Mouse (Mus musculus) macrophage (primary cell): ENCODE results near the gene Csnk2b. TPM values are rescaled to one million over a fixed set of nuclear protein-coding genes. Genes with fewer than 3 reads are reported as not detected.

Experiments used
- H3K27ac ChIP-seq: fragments of 350-480 bp; formaldehyde crosslinking; 2 replicates; pipeline ENCODE4 v1.9.0; 2021
- H3K36me3 ChIP-seq: fragments of 350-480 bp; formaldehyde crosslinking; 2 replicates; pipeline ENCODE4 v1.9.0; 2021; ENCODE audit errors: inconsistent target
- H3K4me3 ChIP-seq: fragments of 350-480 bp; formaldehyde crosslinking; 2 replicates; pipeline ENCODE4 v1.9.0; 2021; ENCODE audit errors: inconsistent target
- H3K79me2 ChIP-seq: fragments of 350-480 bp; formaldehyde crosslinking; 2 replicates; pipeline ENCODE4 v1.9.0; 2021; ENCODE audit errors: inconsistent target
- WGBS: methylation state at CpG from one replicate; pipeline ENCODE4 v1.1.7; 2026; ENCODE audit warnings: inconsistent platforms; ENCODE audit not compliant: missing documents; 5-methylcytosine and 5-hydroxymethylcytosine counted together
- polyA plus RNA-seq: library from polyadenylated mRNA; stranded (reverse); fragments of 250-400 nt; gene quantifications from 3 replicates; pipeline ENCODE4 v1.2.4, GENCODE M21; 2018; ENCODE audit warnings: inconsistent platforms

Gene Csnk2b
- polyA plus RNA-seq, 1 experiment from 2014 or later, result 149 TPM

DNA sequence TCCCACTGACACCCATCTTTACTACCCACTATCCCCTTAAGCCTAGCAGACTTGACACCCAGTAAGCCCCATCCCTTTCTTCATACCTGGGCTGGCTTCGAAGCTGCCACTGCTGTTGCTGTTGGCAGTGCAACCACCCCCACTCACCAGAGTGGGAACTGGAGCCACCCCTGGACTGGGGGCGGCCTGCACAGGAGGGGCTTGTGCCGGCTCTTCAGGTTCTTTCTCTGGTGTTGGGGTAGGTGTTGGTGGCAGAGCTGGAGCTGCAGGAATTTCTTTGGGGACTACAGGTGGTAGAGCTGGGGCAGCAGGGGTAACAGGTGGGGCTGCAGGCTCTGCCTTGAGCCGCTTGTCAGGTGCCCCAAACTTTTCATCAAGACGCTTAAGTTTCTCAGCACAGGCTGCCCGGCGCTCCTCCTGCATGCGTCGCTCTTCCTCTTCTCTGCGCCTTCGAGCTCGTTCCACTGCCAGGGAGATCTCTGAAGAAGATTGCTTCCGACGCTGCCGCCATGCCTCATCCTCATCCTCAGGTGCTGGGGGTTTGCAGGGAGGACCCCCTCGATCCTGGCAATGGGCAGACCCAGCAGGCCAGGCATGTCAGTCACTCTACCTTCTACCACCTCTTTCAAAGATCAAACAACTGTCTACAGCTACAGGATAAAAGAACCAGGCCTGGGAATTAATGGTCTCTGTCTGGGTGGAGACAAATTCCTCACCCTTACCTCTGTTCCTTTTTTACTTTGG is 37.2 kb upstream of the Csnk2b start:
- 91% methylated on average over 12 of the region's 16 CpGs for WGBS
- H3K79me2 ChIP-seq, result peaks cover 99% of the 10 kb centered on the region
- no peak overlapping the region for H3K4me3 ChIP-seq
- peaks cover 80% of the 10 kb centered on the region for H3K36me3 ChIP-seq
- no peak overlapping the region for H3K27ac ChIP-seq

- no peak overlapping the region for H3K27ac ChIP-seq
- peaks cover 93% of the 10 kb centered on the region for H3K36me3 ChIP-seq
- 96% methylated on average over 8 of the region's 8 CpGs for WGBS
- H3K4me3 ChIP-seq, result no peak overlapping the region
- peaks cover 90% of the 10 kb centered on the region for H3K79me2 ChIP-seq
Measured at GRCm38 (mm10) chr17:35157661-35158175, 35.9 kb upstream of the Csnk2b start.

DNA sequence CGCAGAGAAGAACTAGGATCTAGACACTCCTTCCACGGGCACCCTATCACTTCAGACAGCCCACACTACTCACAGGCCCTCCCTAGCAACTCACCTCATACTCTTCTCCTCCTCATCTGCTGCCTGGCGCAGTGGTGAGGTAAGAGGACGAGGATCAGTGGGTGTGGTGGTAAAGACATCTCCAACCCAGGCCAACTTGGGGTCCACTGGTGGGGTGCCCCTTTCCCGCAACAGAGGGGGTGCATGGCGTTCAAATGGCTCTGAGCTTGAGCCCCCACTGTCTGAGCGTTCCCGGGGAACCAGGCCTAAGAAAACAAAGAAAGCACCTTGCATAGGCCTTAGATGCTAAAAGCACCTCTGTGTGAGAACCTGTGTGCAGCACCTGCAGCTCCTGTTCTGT is 35.4 kb upstream of the Csnk2b start:
- Histone ChIP-seq H3K4me3 (no peak overlapping the region), H3K79me2 (peaks cover 86% of the 10 kb centered on the region), H3K27ac (no peak overlapping the region), H3K36me3 (peaks cover 97% of the 10 kb centered on the region)
- 92% methylated on average over 8 of the region's 8 CpGs for WGBS

DNA sequence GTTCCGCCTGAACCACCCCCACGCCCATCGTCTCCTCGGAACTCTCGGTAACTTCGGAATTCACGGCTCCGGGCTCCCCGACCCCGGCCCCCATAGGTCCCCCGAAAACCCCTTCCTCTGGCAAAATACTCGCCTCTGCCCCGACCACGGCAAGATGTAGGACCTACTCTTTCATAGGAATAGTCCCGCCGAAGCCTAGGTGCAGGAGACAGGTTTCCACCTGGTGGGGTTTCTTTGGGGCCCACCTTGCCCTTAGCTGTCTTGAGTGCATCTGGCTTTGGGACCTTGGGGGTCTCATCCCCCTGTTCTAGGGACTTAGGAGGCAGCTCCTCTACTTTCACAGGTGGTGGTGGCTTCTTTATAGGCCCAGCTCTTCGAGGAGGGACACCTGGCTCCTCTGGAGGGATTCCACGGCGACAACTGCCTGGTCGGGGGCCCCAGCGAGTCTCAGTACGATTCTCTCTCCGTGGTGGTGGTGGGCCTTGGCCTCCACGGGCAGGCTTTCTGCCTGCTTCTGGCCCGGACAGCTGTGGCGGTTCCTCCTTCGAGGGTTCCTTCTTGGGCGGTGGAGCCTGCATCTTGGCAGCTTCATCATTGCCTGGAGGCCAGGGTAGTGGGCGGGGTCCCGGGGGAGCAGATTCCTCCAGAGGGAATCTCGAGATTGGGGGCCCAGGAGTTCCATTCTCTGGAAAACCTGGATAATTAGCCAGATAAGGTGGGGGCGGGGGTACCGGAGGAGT is 34.8 kb upstream of the Csnk2b start:
- H3K36me3 ChIP-seq, result peaks cover 97% of the 10 kb centered on the region
- 92% methylated on average over 30 of the region's 33 CpGs for WGBS

DNA sequence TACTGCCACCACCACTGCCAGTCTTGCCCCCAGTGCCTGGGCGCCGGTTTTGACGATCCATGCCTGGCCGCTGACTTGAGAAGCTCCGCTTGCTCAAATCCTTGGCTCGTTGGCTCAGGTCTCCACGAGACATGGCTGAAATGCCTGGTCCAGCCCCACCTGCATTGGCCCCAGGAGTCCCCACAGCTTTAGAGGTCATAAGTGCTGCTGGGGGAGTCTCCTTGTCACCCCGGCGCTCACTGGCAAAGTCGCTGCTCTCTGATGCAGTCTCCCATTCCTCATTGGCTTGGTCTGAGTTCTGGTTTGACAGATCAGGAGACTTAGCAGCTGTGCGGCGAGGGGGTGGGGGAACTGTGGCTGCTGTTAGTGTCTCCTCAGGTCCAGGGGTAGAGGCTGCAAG is 33.6 kb upstream of the Csnk2b start:
- 99% methylated on average over 12 of the region's 12 CpGs for WGBS

More for the DNA sequence above, 34.8 kb upstream of the Csnk2b start:
- Histone ChIP-seq H3K27ac (no peak overlapping the region), H3K79me2 (peaks cover 79% of the 10 kb centered on the region), H3K4me3 (no peak overlapping the region)

DNA sequence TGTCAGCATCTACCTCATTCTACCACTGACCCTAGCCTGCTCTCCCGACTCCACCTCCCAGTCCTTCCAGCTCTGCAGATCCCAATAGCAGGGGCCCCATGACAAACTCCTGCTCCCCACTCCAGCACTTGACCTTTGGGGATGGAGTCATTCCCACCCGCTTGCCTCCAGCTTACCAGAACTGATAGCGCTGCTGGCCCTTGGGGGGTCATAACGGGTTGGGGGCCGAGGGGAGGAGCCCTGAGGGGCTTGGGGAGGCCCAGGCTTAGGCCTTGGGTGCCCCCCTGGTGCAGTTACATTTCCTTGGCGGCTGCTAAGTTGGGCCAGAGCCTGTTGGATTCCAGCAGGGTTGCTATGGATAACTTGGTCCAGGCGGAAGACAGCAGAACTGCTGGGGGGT is 32.8 kb upstream of the Csnk2b start:
- WGBS, result 95% methylated on average over 6 of the region's 7 CpGs
- Histone ChIP-seq H3K36me3 (peaks cover 88% of the 10 kb centered on the region), H3K4me3 (no peak overlapping the region), H3K79me2 (peaks cover 59% of the 10 kb centered on the region), H3K27ac (no peak overlapping the region)

More for the DNA sequence above, 33.6 kb upstream of the Csnk2b start:
- Histone ChIP-seq H3K27ac (no peak overlapping the region), H3K79me2 (peaks cover 68% of the 10 kb centered on the region), H3K4me3 (no peak overlapping the region), H3K36me3 (peaks cover 88% of the 10 kb centered on the region)

DNA sequence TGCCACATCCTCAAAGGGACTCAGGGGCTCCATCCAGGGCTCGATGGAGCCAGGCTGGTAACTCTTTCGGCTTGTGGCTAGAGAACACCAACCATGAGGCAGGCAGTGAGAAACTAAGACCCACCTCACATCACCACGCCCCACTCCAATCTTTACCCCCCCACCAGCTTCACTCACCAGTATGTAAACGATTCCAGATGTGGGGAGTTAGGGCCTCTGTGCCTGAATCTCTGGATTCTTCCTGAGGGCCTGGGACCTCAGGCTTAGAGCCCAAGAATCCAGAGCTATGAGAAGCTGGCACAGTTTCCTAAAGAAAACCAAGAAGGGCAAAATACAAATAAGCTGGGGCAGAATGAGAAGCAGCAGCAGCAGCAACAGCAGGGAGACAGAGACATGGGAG is 32.1 kb upstream of the Csnk2b start:
- H3K36me3 ChIP-seq, result peaks cover 88% of the 10 kb centered on the region
- H3K79me2 ChIP-seq, result peaks cover 52% of the 10 kb centered on the region
- no peak overlapping the region for H3K27ac ChIP-seq
- WGBS, result 91% methylated on average over 4 of the region's 4 CpGs
- no peak overlapping the region for H3K4me3 ChIP-seq

GRCm38 (mm10) chr17:35153077-35153476 is 31.2 kb upstream of the Csnk2b start:
- Histone ChIP-seq H3K79me2 (peaks cover 44% of the 10 kb centered on the region), H3K36me3 (peaks cover 88% of the 10 kb centered on the region), H3K4me3 (no peak overlapping the region), H3K27ac (no peak overlapping the region)
- 93% methylated on average over 9 of the region's 9 CpGs for WGBS

GRCm38 (mm10) chr17:35152121-35152520 is 30.3 kb upstream of the Csnk2b start:
- Histone ChIP-seq H3K27ac (no peak overlapping the region), H3K4me3 (no peak overlapping the region), H3K79me2 (peaks cover 34% of the 10 kb centered on the region), H3K36me3 (peaks cover 83% of the 10 kb centered on the region)
- 98% methylated on average over 4 of the region's 4 CpGs for WGBS

DNA sequence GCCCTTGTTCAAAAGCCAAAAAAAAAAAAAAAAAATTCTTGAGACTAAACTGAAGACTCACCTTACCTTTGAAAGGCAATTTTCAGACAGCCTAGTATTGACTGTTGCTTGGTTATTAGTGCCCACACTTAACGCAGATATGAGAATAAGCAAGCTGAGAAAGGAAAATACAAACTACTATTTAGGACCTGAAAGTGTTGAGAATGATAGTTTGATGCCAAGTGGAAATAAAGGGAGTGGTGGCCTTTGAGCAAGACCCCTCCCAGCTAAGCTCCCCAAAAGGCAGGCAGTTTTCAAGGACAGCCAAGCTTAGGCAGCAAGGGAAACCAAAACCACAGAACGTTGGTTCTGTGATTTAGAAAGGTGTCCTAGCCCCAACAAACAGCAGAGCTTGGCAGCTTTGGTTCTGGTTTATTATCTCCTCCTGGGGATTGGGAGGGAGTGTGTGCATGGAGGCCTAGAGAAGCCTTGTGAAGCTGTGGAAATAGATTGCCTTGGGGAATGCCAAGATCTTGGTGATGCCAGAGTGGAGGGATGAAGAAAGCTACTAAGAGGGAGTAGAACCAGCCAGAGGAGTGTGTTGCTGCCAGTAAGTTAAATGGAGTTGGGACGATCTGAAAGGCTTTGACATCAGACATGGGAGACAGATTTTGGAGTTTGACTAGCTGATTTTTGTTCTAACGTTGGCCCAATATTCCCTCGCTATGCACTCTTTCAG is 26.2 kb upstream of the Csnk2b start:
- Histone ChIP-seq H3K36me3 (peaks cover 81% of the 10 kb centered on the region), H3K79me2 (no peaks in the 10 kb centered on the region; the same call in 1 of the 2 replicates), H3K4me3 (no peak overlapping the region), H3K27ac (no peak overlapping the region)
- WGBS, result 76% methylated on average over 5 of the region's 5 CpGs

DNA sequence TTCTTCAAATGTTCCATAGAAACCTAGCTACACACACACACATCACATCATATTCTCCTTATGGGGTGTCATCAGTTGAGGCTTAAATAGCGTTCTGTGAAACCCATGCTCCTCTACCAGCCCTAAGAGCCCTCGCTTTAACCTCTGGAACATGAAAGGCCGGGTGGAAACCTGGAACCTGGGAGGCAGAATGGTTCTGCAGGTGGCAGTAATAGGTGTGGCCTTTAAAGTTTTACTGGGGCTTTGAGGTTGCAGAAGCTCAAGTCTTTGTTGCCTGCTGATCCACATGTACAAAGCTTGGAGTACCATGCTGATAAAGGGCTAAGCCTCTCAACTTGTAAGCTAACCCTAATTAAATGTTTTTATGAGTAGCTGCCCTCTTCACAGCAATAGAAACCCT is 25.5 kb upstream of the Csnk2b start:
- H3K4me3 ChIP-seq, result no peak overlapping the region
- H3K36me3 ChIP-seq, result peaks cover 81% of the 10 kb centered on the region
- WGBS, result 89% methylated on average over 2 of the region's 3 CpGs
- no peaks in the 10 kb centered on the region; the same call in 1 of the 2 replicates for H3K79me2 ChIP-seq
- no peak overlapping the region for H3K27ac ChIP-seq

- H3K79me2 ChIP-seq, result peaks cover 5% of the 10 kb centered on the region; the same call in 1 of the 2 replicates
- no peak overlapping the region for H3K4me3 ChIP-seq
Measured at GRCm38 (mm10) chr17:35146139-35146538, 24.3 kb upstream of the Csnk2b start.

GRCm38 (mm10) chr17:35141971-35142370 is 20.1 kb upstream of the Csnk2b start:
- WGBS, result 94% methylated on average over 6 of the region's 6 CpGs
- Histone ChIP-seq H3K4me3 (no peak overlapping the region), H3K36me3 (peaks cover 86% of the 10 kb centered on the region), H3K27ac (no peak overlapping the region), H3K79me2 (peaks cover 46% of the 10 kb centered on the region)

More at GRCm38 (mm10) chr17:35146139-35146538, 24.3 kb upstream of the Csnk2b start:
- Histone ChIP-seq H3K36me3 (peaks cover 88% of the 10 kb centered on the region), H3K27ac (no peak overlapping the region)
- WGBS, result 95% methylated on average over 5 of the region's 5 CpGs

DNA sequence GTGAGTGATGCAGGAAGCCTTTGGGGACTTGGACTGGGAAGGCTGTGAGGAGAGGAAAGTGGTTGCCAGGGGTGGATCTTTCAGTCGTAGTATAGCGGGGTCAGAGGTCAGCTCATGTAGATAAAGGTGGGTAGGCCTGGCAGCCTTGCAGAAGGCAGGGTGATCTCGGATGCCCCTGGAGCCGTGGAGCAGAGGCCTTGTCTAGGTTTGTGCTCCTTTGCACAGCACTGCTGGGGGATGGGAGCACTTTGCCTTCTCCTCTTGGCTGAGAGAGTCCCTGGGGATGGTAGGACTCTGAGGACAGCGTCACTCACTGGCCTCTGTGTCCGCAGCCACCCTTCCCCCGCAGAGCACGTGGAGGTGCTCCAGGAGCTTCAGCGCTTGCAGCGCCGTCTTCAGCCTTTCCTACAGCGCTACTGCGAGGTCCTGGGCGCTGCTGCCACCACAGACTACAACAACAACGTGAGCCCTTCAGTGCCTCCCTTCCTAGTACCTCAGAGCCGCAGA is 18.7 kb upstream of the Csnk2b start:
- 96% methylated on average over 15 of the region's 16 CpGs for WGBS
- H3K79me2 ChIP-seq, result peaks cover 60% of the 10 kb centered on the region
- peaks cover 72% of the 10 kb centered on the region for H3K36me3 ChIP-seq
- H3K4me3 ChIP-seq, result no peak overlapping the region
- H3K27ac ChIP-seq, result no peak overlapping the region
